Mouse (Mus musculus): ENCODE data around the gene BC061212. TPM values are rescaled to one million over a fixed set of nuclear protein-coding genes. Genes with fewer than 3 reads are reported as not detected.
"Not testable (repeated sequence)": the region's sequence is repeated elsewhere in the genome, so short reads cannot be mapped to it uniquely, and the experiment has no call there.

The BC061212 gene
- total RNA-seq (2021) = not detected
- long read RNA-seq, experiment 1 = 0 reads
- long read RNA-seq, experiment 2 = 0 reads

DNA sequence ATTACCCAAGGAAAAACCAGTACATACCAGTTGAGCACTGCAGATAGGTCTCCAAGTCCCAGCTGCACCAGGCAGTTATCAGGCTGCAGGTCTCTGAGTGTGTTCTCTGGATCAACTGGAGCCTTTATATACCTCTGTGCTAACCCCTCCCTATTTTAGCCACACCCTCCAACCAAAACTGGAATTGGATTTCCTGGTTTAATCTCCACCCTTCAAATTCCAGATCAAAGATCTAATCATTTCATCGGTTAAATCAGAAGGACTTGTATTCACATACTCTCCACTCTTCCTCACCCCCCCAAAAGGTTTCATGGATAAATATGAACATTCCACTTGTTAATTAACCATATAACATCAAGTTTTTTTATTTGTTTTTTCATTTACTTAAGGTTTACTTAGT is at the start of gene BC061212:
BC061212 (minus strand) TSS at position 101 of the 400 bp plus-strand sequence.
- DNase-seq (ENCODE audit: low spot score in 2 of 2) = not testable (repeated sequence)

- not testable (repeated sequence) for DNase-seq (ENCODE audit: low spot score in 2 of 2)
Observed at GRCm38 (mm10) chr5:94076085-94076484, 5.7 kb upstream of the BC061212 start, which contains the start of gene Gm6351. TSS of gene Gm6351 (plus strand) at chr5:94076385.

Other genes with a start within 250 kb of the BC061212 start
- gene Gm7792, start 226.8 kb downstream of the BC061212 start, total RNA-seq (2021) = not detected
- gene Gm16429, start 141.5 kb downstream of the BC061212 start, total RNA-seq (2021) = not detected
- not detected for gene Gm6351, start 5.8 kb upstream of the BC061212 start, total RNA-seq (2021)
- gene Gm3106, start 147.5 kb upstream of the BC061212 start, total RNA-seq (2021) = not detected
- gene A430089I19Rik, start 236.3 kb upstream of the BC061212 start, total RNA-seq (2021) = not detected
- gene Gm6502, start 243.9 kb upstream of the BC061212 start, total RNA-seq (2021) = not detected

All from left cerebral cortex, adult 18-20 months (tissue).